Comparison of ENCODE assay signal across 8 mouse cellular contexts in the genomic region with DNA sequence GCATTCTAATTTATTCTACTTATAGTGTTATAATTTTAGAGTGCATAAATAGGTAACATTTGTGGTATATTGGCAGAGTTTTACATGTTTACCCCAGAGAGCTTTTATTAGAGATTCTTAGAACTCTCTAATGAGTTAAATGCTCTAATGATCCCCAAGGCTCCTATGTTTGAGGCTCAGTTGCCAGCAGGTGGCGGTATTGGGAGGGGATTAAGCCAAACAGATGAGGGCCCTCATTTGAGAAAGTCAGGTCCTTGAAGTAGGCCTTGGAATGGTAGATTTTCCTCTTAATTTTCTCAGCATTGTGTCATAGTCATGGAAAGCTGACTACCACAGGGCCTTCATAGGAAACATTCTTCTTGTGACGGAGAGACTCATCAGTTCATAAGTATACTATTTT.
DNase-seq lines count a peak whose midpoint lies in the region; ATAC-seq lines count a peak whose summit lies in the region.

No protein-coding gene starts in this region.

- 33% methylated on average over 2 of the region's 2 CpGs for WGBS in intestine, embryonic 14.5 days
- WGBS in intestine, embryonic 16.5 days: 43% methylated on average over 2 of the region's 2 CpGs

- no peak overlapping the region for H3K27ac ChIP-seq in intestine, embryonic 14.5 days (ENCODE audit: low read depth)
- H3K27ac ChIP-seq in intestine, embryonic 16.5 days (ENCODE audit: low read length): no peak overlapping the region

- ATAC-seq in intestine, embryonic 14.5 days (replicated peaks; ENCODE audit: low FRiP score, low TSS enrichment, low read depth): no peak
- no peak for ATAC-seq in intestine, embryonic 16.5 days

- no peak overlapping the region for H3K9ac ChIP-seq in intestine, embryonic 14.5 days (ENCODE audit: low read length)
- H3K9ac ChIP-seq in intestine, embryonic 16.5 days (ENCODE audit: low read depth, low read length): no peak overlapping the region

- no peak overlapping the region for H3K4me3 ChIP-seq in intestine, embryonic 14.5 days (ENCODE audit: low read depth, low read length)
- H3K4me3 ChIP-seq in intestine, embryonic 16.5 days (ENCODE audit: low read length): no peak overlapping the region

- DNase-seq in intestine, embryonic 14.5 days (ENCODE audit: low spot score): peak; percentile 63
- peak; percentile 38 for DNase-seq in Muller cell, postnatal 12 days (ENCODE audit: inconsistent ontology term)
- peak; percentile 93 to 94 for DNase-seq in cerebellum, postnatal 10 days
- DNase-seq in frontal cortex, postnatal 25 days (ENCODE audit: low spot score in 2 of 2): peak; percentile 62 to 73
- peak; percentile 46 to 64 for DNase-seq in left cerebral cortex, adult 8-10 months (ENCODE audit: low spot score in 2 of 2)
- peak; percentile 32 for DNase-seq in retina, postnatal 7 days (ENCODE audit: low read depth, low spot score)
- DNase-seq in thymus, postnatal 0 days (ENCODE audit: low spot score): no peak

- H3K9me3 ChIP-seq in intestine, embryonic 14.5 days (ENCODE audit: control insufficient read depth, low read length): no peaks in the 10 kb centered on the region
- no peaks in the 10 kb centered on the region for H3K9me3 ChIP-seq in intestine, embryonic 16.5 days (ENCODE audit: control insufficient read depth, low read length)

- no peaks in the 10 kb centered on the region for H3K27me3 ChIP-seq in intestine, embryonic 14.5 days (replicated peaks; ENCODE audit: control insufficient read depth, insufficient read depth, low read length)
- H3K27me3 ChIP-seq in intestine, embryonic 16.5 days (replicated peaks; ENCODE audit: control insufficient read depth, insufficient read depth, low read length): no peaks in the 10 kb centered on the region

- no peaks in the 10 kb centered on the region for H3K4me1 ChIP-seq in intestine, embryonic 14.5 days (replicated peaks; ENCODE audit: control insufficient read depth, insufficient read depth, low read length)
- no peaks in the 10 kb centered on the region for H3K4me1 ChIP-seq in intestine, embryonic 16.5 days (ENCODE audit: control insufficient read depth, insufficient read depth, low read length)

- no peak overlapping the region for H3K4me2 ChIP-seq in intestine, embryonic 14.5 days (ENCODE audit: low read length)
- H3K4me2 ChIP-seq in intestine, embryonic 16.5 days (ENCODE audit: low read depth, low read length): no peak overlapping the region

- no peaks in the 10 kb centered on the region for H3K36me3 ChIP-seq in intestine, embryonic 14.5 days (ENCODE audit: control insufficient read depth, insufficient read depth, low read length)
- H3K36me3 ChIP-seq in intestine, embryonic 16.5 days (ENCODE audit: control insufficient read depth, insufficient read depth, low read length): no peaks in the 10 kb centered on the region
